Mouse (Mus musculus) embryo, embryonic 11 days (tissue): ENCODE data around the gene Hes7.

Source experiments
- DNase-seq: peaks from one replicate; pipeline ENCODE4 v3.0.0-alpha.2; 2015

Hes7 gene

DNA sequence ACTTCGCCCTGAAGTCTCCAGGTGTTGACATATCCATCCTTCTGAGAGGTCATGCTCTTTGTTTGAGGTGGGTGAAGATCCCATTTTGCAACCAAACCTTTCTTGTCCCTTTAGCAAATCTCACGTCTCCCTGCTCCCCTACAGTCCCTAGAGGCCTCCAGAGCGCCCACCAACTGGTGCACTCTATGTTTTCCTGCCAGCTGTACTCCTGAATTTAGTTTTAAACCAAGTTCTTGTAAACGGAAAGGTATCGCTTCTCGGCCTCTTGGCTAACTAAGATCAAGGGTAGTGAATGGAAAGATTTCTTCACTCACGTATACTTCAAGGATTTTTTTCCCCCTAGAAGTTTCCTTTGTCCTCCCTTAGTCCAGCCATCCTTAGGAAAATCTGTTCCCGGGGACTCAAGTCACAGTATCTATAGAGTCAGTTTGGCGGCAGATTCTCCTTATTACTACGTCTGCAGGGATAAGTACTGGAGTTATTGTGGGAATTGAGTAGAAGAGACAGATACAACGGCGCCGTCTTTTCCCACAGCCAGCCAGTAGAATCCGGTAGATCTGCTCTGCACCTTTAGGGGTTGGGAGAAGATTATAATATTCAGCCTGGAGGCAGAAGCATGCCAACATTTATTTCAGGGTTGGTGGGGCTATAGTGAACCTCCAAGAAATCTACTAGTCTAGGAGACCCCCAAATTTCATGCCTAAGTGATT, 603 bp upstream of the Hes7 start:
- peak; percentile 4 for DNase-seq

GRCm38 (mm10) chr11:69121001-69121740, 967 bp downstream of the Hes7 start:
- DNase-seq, result peak; percentile 53

DNA sequence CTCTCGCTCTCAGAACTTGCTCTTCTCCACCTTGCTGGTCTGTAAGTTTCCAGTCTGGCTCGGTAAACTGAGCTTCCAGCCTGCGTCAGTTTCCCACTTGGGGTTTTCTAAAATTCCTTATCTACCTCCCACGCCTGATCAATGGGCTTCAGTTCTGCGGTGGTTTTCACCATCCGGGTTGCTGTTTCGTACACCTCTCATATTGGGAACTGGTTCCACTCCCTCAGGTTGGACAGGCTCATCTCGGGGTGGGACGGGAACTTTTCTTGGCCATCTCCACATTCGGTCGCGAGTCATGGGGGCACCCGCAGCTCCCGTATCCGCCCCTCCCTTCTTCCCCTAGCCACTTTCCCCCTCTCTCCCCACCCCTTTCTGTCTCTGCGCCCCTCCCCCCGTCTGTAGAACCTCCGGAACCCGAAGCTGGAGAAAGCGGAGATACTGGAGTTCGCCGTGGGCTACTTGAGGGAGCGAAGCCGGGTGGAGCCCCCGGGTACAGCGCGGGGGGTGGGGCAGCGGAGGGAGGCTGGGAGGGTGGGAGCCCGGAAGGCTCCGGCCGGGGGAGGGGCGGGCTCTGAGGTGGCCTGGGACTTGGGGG, 1.6 kb downstream of the Hes7 start:
- DNase-seq, result peak; percentile 75

- DNase-seq, result peak; percentile 94
These were observed 2.2 kb downstream of the Hes7 start, which contains the start of gene 9130213A22Rik for GRCm38 (mm10) chr11:69122336-69122951. 9130213A22Rik (minus strand) TSS chr11:69122589.

- DNase-seq, result peak; percentile 91
These were observed 3.0 kb downstream of the Hes7 start for GRCm38 (mm10) chr11:69123056-69123692.

- DNase-seq, result peak; percentile 92
These were observed 3.7 kb downstream of the Hes7 start for GRCm38 (mm10) chr11:69123693-69124497.

DNA sequence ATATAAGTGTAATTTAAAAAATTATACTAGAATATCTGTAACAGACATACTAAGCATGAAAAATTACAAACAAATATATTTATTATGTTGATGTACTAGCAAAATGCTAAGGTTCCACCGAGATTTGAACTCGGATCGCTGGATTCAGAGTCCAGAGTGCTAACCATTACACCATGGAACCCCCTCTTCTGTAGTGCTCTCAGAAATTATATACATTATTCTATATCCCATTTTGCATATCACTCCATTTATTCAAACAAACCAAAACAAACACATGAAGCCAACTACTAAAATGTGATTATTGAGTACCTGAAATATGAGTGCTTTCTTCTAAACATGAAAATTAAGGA, 4.3 kb downstream of the Hes7 start:
- peak; percentile 88 for DNase-seq

GRCm38 (mm10) chr11:69125041-69125851, 5.0 kb downstream of the Hes7 start:
- peak; percentile 90 for DNase-seq

- DNase-seq, result no peak
These were observed 5.5 kb downstream of the Hes7 start, which contains the start of gene Aloxe3 for GRCm38 (mm10) chr11:69125852-69125918. Aloxe3 (plus strand) TSS chr11:69125896.

DNA sequence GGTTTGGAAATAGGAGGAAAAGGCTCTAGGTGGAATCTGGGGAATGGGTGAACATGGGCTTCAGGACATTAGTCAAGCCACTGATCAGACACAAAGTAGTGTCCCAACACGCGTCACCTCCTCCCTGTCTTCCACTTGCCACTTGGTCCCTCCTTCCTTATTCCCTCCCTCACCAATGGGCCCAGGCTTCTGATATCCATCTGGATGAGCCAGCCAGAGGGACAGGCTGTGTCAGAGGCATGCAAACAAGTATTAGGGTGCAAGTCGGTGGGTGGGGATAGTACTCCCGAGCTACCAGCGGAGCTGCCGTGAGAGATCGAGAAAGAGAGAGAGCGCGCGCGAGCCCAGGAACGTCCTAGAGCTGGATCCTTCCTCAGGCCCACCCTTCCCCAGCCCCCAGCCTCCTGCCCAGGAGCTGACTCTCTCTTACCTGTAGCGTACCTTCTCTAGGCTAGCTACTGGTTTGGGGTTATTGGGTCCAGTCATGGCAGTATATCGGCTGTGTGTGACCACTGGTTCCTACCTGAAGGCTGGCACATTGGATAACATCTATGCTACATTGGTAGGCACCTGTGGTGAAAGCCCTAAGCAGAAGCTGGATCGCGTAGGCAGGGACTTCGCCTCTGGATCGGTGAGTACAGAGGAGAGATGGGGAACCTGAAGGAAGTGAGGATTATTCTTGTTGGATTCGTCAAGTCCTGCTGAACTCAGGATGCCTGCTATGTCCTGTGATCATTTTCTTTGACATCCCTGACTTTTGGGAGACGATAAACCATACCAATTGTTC, 5.9 kb downstream of the Hes7 start:
- peak; percentile 35 for DNase-seq

DNA sequence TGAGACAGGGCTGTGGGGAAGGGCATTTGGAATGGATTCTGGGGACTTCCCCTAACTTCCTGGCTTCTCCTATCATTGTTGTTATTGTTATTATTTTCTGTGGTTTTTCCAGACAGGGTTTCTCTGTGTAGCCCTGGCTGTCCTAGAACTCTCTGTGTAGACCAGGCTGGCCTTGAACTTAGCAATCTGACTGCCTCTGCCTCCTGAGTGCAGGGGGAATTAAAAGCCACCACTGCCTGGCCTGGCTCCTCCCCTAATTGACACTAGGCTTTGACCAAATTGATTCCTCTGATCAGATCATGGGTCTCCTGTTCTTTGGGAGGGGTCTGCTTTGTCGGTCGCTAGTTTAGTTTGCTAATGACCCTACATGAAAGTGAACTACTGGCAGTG, 6.5 kb downstream of the Hes7 start:
- no peak for DNase-seq

GRCm38 (mm10) chr11:69128426-69129122, 8.4 kb downstream of the Hes7 start:
- DNase-seq, result no peak

DNA sequence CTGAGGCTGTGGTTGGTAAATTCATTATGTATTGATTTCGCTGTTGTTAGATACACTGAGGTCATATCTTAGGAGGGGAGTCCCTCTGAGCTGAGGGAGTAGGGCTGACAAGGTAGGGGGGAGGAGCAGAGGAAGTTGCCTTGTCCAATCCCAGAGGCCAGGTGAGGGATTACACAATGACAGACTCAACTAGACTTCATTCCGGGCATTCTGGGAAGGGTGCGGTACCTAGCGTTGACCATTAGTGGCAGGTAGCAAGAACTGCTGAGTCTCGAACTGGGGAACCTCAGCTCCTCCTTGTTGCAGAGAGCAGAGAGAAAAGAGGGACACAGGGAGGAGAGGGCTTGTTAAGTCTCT, 13.3 kb downstream of the Hes7 start:
- no peak for DNase-seq

DNA sequence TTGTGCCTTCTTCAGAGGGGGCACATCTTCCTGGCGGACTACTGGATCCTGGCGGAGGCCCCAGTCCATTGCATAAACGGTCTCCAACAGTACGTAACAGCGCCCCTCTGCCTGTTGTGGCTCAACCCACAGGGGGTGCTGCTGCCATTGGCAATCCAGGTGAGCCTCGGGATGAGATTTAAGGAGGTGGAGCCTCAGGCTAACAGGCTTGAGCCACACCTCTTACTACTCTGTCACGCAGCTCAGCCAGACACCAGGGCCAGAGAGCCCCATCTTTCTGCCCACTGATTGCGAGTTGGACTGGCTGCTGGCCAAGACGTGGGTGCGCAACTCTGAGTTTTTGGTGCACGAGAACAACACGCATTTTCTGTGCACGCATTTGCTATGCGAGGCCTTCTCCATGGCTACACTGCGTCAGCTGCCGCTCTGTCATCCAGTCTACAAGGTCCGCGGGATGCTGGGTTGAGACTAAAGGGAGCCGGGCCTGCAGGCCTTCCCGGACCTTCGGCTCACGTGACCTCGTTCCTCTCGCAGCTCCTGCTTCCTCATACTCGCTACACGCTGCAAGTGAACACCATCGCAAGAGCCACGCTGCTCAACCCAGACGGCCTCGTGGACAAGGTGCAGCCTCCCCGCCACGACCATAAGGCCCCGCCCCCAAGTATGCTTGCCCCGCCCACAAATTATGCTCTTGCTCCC, 13.9 kb downstream of the Hes7 start:
- DNase-seq, result peak; percentile 71

DNA sequence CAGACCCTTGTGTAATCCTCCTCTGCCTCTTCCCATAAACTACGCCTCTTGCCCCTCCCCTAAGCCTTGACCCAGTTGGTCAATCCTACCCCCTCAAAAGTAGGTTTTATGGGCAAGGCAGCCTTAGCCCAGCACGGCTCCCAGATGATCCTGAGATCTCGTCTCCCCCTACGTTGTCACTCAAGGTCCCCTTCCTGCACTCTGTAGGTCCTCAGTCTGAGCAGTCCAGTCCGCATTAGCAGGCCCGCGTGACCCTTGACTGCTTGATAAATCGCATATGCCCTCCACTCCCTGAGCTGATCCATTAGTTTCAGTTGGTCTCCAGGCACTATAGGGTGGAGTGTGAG, 14.4 kb downstream of the Hes7 start:
- DNase-seq, result no peak

DNA sequence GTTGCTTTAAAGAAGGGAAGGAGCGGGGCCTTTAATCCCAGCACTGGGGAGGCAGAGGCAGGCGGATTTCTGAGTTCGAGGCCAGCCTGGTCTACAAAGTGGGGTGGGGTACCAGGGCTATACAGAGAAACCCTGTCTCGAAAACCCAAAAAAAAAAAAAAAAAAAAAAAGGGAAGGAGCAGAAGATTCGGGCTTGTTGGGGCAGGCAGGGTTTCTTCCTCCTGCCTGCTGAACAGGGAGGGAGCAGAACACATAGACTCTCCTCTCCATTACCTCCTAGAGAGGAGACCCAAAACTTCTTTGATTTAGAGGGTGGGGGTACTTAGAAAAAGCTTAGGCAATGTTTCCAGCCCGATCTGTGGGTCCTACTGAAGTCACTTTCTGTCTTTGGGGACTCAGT, 15.2 kb downstream of the Hes7 start:
- DNase-seq, result no peak

- no peak for DNase-seq
These were observed 27.3 kb downstream of the Hes7 start for GRCm38 (mm10) chr11:69147546-69147945.

GRCm38 (mm10) chr11:69148451-69148960, 28.3 kb downstream of the Hes7 start:
- DNase-seq, result no peak

DNA sequence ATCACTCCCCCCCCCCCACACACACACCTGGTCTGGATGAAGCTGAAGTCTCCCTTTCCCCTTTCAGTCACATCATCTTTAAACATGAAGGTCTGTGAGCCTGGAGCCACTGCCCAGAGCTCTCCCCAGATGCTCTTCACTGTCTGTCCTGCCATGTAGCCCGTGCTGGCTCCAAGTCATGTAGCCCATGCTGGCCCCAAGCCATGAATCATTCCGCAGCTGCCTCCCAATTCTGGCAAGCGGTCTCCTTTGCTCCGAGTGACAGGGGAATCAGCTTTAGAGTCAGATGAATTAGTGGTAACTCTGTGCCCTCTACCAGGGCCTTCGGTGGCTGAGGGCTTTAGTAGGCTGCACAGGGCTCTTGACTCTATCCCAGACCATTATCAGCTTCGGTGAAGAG, 29.5 kb downstream of the Hes7 start:
- no peak for DNase-seq

DNA sequence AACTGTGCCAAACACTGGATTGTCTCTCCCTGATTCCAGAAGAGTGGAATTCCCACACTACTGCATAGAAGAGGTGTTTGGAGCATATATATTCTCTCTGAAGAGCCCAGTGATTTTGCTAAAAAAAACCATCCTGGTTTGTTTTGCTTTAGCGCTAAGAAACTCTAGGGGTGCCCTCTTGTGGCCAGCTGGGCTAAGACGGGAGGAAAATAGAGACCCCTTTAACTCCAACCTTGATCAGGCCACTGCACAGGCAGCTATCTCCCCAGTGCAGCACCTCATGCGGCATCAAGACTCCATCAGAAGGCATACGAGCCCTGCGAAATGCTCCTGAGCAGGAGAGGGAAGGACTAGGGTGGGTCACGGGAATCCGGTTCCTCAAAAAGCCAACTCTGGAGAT, 30.2 kb downstream of the Hes7 start:
- DNase-seq, result peak; percentile 83
